Mouse (Mus musculus): ENCODE measurements at regions not wholly inside any gene's neighbourhood (a gene's known extent, or its start where the extent isn't known, plus 50 kb on each side); places are given as distances from the start of the nearest gene placed in this dataset.

DNA sequence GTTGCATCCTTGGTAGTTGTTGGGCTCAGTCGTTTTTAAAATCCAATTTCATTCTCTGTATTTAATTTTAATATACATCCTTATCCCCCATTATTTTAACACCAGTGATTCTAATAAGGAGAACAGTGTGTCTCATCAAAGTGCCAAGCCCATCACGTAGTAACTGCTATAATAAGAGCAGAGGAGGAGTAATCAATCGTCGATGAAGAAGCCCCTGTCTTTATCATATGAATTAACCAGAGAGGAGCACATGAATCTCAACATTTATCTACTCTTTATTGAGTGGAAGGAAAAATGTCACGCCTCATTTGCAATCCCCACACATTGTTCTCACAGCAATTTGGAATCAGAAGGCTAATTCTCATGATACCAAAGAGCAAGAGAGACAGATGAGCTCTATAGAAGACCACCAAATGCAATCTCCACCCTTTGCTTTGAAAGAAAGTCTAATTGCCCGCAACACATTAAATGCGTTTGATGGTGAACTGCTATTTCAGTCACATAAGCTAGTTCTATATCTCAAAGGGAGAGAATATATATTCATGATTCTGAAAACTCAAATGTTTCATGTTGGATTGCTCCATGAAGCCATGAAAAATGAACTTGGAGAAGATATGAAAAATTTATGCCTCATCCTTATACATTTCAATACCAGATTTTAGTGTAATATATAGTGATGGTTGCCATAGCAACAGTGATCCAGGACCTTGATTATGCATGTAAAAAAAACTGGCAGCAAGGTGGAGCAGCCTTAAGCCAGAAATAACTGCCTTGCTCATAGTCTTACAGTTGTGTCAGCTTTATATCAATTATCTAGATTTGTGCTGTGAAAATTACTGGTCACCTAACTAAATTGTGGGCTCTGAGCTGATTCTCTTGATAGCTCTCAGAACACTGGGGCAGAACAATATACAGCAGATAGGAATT is 244.2 kb downstream of the Tmsb4x start:
- ATAC-seq, result peak; percentile 61
- no peak overlapping the region for H3K9ac ChIP-seq
- no peak overlapping the region for H3K27ac ChIP-seq
- H3K4me2 ChIP-seq, result no peak overlapping the region
- no peaks in the 10 kb centered on the region for H3K4me1 ChIP-seq
- WGBS, result 64% methylated on average over 7 of the region's 7 CpGs
- peaks cover 3% of the 10 kb centered on the region; the same call in 1 of the 2 replicates for H3K27me3 ChIP-seq
- no peak overlapping the region for H3K4me3 ChIP-seq
- H3K9me3 ChIP-seq (replicated peaks), result no peaks in the 10 kb centered on the region
- H3K36me3 ChIP-seq (ENCODE audit: poor library complexity, severe bottlenecking), result no peaks in the 10 kb centered on the region

DNA sequence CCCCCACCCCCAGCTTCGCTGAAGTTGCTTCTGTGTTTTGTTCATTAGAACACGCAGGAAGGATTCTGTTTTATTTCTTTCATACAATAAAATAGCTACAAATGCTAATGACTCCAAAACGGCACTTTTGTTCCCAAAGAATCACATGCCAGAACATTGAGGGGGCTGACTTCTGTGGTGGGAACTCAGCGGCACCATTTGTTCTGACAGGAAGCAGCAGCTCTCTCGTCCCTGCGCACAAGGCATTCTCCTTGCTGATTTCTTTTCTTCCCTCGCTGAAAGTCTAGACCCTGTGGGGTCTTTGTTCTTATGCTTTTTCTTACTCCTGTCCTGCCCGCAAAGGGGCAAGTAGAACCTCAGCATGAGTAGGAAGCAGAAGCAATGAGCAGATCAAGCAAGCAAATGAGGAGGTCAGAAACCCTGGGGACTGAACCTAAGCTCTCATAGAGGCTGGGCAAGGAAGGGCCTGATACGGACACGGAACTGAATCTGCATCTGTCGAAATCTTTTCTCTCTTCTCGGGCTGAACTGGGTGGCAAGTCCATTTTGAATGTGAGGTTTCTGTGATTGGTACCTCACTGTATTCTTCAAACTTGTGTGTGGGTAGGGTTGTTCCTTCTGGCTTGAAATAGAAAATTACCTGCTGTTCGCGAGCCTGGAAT is 256.5 kb downstream of the Tmsb4x start:
- no peaks in the 10 kb centered on the region for H3K4me1 ChIP-seq
- H3K27ac ChIP-seq, result no peak overlapping the region
- no peaks in the 10 kb centered on the region for H3K9me3 ChIP-seq (replicated peaks)
- 44% methylated on average over 14 of the region's 14 CpGs for WGBS
- H3K36me3 ChIP-seq (ENCODE audit: poor library complexity, severe bottlenecking), result no peaks in the 10 kb centered on the region
- H3K4me3 ChIP-seq, result no peak overlapping the region
- H3K9ac ChIP-seq, result no peak overlapping the region
- no peaks in the 10 kb centered on the region; the same call in 1 of the 2 replicates for H3K27me3 ChIP-seq
- ATAC-seq, result no peak
- no peak overlapping the region for H3K4me2 ChIP-seq

DNA sequence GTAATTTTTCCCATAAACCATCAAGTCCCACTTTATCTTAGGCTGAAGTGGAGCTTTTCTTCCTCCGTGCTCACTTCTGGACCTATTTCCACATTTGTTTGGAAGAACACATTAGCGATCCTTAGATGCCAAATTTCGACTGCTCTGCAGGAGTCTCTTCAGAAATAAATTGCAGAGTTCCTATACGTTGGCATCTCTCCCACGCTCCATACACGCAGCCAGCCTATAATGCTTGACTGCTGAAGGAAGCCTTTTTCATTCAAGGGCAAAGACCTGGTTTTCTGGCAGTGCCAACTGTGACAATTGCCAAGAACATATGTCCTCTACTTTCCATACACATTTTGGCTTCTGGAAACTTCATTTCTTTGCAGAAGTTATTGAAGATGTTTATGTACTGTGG is 258.1 kb downstream of the Tmsb4x start:
- no peaks in the 10 kb centered on the region for H3K4me1 ChIP-seq
- no peak overlapping the region for H3K27ac ChIP-seq
- WGBS, result 74% methylated on average over 6 of the region's 6 CpGs
- no peak for ATAC-seq
- H3K4me3 ChIP-seq, result no peak overlapping the region
- no peaks in the 10 kb centered on the region for H3K9me3 ChIP-seq (replicated peaks)
- H3K9ac ChIP-seq, result no peak overlapping the region
- H3K4me2 ChIP-seq, result no peak overlapping the region
- H3K36me3 ChIP-seq (ENCODE audit: poor library complexity, severe bottlenecking), result no peaks in the 10 kb centered on the region
- no peaks in the 10 kb centered on the region; the same call in 1 of the 2 replicates for H3K27me3 ChIP-seq

DNA sequence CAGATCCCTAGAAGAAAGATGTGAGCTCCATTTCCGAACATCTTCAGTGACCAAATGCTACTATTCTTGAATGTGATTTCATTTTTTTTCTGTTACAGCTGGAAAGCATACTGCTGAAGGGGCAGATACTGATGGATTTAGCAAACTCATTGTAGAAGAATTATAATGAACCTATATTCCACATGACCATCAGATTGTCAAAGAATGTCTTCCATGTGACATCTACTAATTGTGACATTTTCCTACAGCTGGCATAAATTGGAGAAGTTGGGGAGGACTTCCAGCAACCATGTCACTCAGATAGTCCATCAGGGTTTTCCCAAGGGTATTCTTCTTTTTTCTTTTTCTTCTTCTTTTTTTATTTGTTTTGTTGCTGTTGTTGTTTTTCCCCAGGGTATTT is 263.2 kb downstream of the Tmsb4x start:
- no peak overlapping the region for H3K9ac ChIP-seq
- 70% methylated on average over 1 of the region's 1 CpGs for WGBS
- peaks cover 8% of the 10 kb centered on the region; the same call in 1 of the 2 replicates for H3K27me3 ChIP-seq
- no peaks in the 10 kb centered on the region for H3K4me1 ChIP-seq
- H3K36me3 ChIP-seq (ENCODE audit: poor library complexity, severe bottlenecking), result no peaks in the 10 kb centered on the region
- H3K9me3 ChIP-seq (replicated peaks), result no peaks in the 10 kb centered on the region
- ATAC-seq, result no peak
- no peak overlapping the region for H3K27ac ChIP-seq
- no peak overlapping the region for H3K4me3 ChIP-seq
- no peak overlapping the region for H3K4me2 ChIP-seq

DNA sequence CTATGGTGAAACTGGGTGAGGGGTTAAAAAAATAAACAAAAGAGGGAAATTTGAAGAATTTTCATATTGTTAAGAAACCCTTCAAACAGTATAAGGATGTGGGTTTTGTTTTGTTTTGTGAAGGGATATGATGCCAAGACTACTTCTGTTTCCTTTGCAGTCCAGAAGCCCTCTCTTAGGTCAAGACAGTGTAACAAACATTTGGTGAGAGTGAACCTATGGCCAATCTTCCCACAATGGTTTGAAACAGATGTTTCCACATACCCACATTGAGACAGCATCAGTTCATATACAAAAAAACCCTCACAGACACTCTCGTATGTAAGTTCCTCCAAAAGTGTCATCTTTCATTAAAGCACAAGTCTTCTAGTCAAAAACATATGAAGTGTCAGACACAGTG is 263.6 kb downstream of the Tmsb4x start:
- no peak overlapping the region for H3K4me3 ChIP-seq
- no peak overlapping the region for H3K9ac ChIP-seq
- no peaks in the 10 kb centered on the region for H3K36me3 ChIP-seq (ENCODE audit: poor library complexity, severe bottlenecking)
- H3K4me2 ChIP-seq, result no peak overlapping the region
- H3K27ac ChIP-seq, result no peak overlapping the region
- H3K4me1 ChIP-seq, result no peaks in the 10 kb centered on the region
- ATAC-seq, result no peak
- 89% methylated on average over 1 of the region's 1 CpGs for WGBS
- peaks cover 8% of the 10 kb centered on the region; the same call in 1 of the 2 replicates for H3K27me3 ChIP-seq
- no peaks in the 10 kb centered on the region for H3K9me3 ChIP-seq (replicated peaks)

DNA sequence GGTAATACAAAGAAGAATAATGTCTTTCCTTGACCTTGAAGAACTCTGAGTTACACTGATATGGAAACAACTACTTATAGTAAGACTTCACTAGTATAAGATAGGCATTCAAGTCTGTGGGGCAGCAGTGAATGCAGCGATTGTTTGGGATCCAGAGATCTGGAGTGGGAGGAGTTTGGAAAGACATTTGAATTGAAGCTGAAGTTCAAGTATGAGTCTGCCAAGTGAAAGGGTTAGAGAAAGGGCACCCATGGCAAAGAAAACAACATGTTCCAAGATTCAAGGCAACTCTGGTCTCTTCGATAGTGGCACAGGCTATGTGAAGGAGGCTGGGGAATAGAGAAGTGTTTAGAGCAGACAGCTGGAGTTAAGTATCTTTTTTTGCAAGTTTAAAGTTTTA is 275.3 kb downstream of the Tmsb4x start:
- Histone ChIP-seq H3K4me3 (no peak overlapping the region), H3K9me3 (replicated peaks) (no peaks in the 10 kb centered on the region), H3K4me2 (no peak overlapping the region), H3K27me3 (peaks cover 8% of the 10 kb centered on the region; the same call in 1 of the 2 replicates), H3K36me3 (ENCODE audit: poor library complexity, severe bottlenecking) (no peaks in the 10 kb centered on the region), H3K4me1 (0 out of 2 replicates have a peak, but pooled peaks cover 5% of the 10 kb centered on the region), H3K27ac (no peak overlapping the region), H3K9ac (no peak overlapping the region)
- 62% methylated on average over 2 of the region's 2 CpGs for WGBS
- ATAC-seq, result no peak

DNA sequence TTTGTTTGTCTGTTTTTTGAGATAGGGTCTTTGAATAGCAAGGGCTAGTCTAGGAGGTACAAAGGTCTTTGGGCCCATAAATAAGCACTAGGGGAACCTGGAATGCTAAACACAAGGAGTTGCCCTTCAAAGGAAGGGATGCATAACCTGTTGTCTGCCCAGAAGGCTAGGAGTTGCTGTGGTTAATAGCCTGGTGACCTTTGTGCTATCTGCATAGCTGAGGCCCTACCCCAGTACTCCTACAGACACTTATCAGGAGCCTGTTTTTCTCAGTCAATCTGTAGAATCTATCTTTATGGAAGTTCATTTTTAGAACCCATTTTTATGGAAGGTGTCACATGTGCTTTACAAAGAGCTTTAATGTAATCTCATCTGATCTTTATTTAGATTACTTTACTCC is 276.6 kb downstream of the Tmsb4x start:
- H3K36me3 ChIP-seq (ENCODE audit: poor library complexity, severe bottlenecking), result no peaks in the 10 kb centered on the region
- H3K4me1 ChIP-seq, result 0 out of 2 replicates have a peak, but pooled peaks cover 5% of the 10 kb centered on the region
- no peaks in the 10 kb centered on the region for H3K9me3 ChIP-seq (replicated peaks)
- H3K27me3 ChIP-seq, result peaks cover 8% of the 10 kb centered on the region; the same call in 1 of the 2 replicates
- no peak overlapping the region for H3K27ac ChIP-seq
- no peak overlapping the region for H3K4me2 ChIP-seq
- no peak overlapping the region for H3K4me3 ChIP-seq
- no peak for ATAC-seq
- no peak overlapping the region for H3K9ac ChIP-seq

DNA sequence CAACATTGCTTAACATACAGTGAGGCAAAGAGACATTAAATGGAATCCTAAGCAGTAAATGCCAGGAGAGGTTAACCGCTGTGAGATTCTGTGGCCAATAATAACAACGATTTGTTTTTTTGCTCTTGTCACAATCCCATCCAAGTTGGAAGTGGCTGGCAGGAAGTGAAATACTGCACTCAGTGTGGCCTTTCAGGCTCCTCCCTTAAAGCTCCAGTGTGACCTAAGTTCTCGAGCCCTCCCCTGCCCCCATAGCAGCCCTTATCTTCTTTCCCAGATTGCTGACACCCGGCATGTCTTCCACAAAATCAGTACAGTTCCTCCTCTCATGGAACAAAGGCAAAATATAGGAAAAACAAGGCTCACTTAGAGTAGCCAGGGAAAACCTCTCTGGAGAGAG is 278.1 kb downstream of the Tmsb4x start:
- Histone ChIP-seq H3K4me3 (no peak overlapping the region), H3K36me3 (ENCODE audit: poor library complexity, severe bottlenecking) (no peaks in the 10 kb centered on the region), H3K4me1 (0 out of 2 replicates have a peak, but pooled peaks cover 5% of the 10 kb centered on the region), H3K9ac (no peak overlapping the region), H3K9me3 (replicated peaks) (no peaks in the 10 kb centered on the region), H3K27ac (0 out of 2 replicates have a peak overlapping the region, but pooled peaks have one; percentile 35), H3K27me3 (peaks cover 5% of the 10 kb centered on the region; the same call in 1 of the 2 replicates), H3K4me2 (no peak overlapping the region)
- ATAC-seq, result no peak
- 55% methylated on average over 4 of the region's 4 CpGs for WGBS

DNA sequence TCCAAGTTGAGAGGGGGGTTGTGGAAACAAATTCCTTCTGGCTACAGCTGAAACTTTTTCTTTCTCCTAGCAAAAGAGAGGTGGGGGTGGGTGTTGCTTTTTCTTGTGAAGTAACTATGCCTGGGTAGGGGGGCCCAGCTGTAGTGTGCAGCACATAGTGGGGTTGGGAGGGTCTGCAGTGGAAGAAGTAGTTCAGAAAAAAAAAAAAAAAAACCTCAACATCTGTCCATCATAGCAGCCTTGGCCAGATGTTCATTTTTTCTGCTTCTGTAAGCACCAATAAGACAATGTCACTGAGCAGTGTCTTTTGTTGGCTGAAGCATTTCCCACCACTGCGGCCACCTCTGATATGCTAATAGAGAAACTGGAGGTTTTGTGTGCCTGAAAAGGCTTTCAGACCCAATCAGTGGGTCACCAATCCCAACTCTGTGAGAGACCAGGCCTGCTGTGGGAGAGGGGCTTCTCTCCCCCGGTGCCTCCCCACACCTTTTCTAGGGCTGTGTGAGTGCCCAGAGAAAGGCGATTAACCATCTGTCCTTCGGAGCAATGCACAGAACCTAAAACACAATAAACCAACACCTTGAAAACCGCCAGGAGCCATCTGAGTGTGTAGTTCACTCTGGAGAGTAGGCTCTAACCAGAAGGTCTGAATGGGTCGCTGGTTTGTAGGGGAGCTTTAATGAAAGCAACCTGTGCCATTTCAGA is 279.2 kb downstream of the Tmsb4x start:
- Histone ChIP-seq H3K27ac (peak overlapping the region; percentile 51), H3K9ac (no peak overlapping the region), H3K9me3 (replicated peaks) (no peaks in the 10 kb centered on the region), H3K36me3 (ENCODE audit: poor library complexity, severe bottlenecking) (no peaks in the 10 kb centered on the region), H3K27me3 (no peaks in the 10 kb centered on the region; the same call in 1 of the 2 replicates), H3K4me2 (no peak overlapping the region), H3K4me1 (0 out of 2 replicates have a peak, but pooled peaks cover 5% of the 10 kb centered on the region), H3K4me3 (no peak overlapping the region)
- 28% methylated on average over 6 of the region's 6 CpGs for WGBS
- ATAC-seq, result peak; percentile 53; the same call in 1 of the 2 replicates

DNA sequence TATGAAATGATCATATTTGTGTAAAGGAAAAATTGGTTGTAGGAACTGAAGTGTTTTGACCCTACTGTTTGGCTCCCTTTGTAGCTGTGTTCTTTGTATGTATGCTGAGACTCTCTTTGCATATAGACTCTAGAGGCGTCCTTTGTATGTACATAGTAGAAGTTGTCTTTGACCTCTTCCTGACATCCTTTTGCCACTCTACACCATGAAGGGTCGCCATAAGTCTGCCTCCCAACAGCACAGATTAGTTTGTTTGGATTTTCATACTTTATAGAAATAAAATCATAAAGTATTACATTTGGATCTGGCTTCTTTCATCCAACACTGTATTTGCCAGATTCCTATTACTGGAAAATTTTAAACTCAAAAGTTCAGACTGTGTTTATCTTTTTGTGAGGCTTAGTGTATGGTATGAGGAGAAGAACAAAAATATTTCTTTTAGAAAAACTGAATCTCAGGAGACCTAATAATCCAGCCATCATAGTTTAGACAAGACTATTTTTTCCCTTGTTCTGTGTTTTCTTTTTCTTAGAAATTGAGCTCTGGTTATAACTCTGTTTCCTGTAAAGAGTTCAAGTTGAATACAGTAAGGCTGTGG is 293.7 kb downstream of the Tmsb4x start:
- no peaks in the 10 kb centered on the region for H3K4me1 ChIP-seq
- H3K36me3 ChIP-seq (ENCODE audit: poor library complexity, severe bottlenecking), result no peaks in the 10 kb centered on the region
- no peak overlapping the region for H3K27ac ChIP-seq
- H3K4me3 ChIP-seq, result no peak overlapping the region
- no peaks in the 10 kb centered on the region for H3K9me3 ChIP-seq (replicated peaks)
- H3K4me2 ChIP-seq, result no peak overlapping the region
- no peak overlapping the region for H3K9ac ChIP-seq
- WGBS, result 69% methylated on average over 2 of the region's 2 CpGs
- peaks cover 7% of the 10 kb centered on the region; the same call in 1 of the 2 replicates for H3K27me3 ChIP-seq
- no peak for ATAC-seq

DNA sequence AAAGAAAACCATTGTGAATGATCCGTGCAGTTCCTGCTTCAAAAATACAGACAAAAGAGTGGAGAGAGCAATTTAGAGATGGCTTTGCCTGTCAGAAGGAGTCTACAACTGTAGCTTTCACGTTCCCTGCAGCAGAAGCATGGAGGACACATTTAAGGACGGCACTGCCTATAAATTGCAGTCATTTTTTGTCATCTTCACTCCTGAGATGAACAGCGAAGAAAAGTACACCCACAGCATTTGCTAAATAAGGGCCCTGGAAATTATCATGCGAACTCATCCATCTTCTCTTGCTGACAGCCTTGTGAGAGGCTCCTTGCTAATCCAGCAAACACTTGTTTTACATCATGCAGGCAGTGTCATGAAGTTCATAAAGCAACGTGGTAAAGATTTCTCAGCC is 302.5 kb downstream of the Tmsb4x start:
- H3K9me3 ChIP-seq (replicated peaks), result no peaks in the 10 kb centered on the region
- H3K4me3 ChIP-seq, result no peak overlapping the region
- H3K36me3 ChIP-seq (ENCODE audit: poor library complexity, severe bottlenecking), result no peaks in the 10 kb centered on the region
- H3K9ac ChIP-seq, result no peak overlapping the region
- ATAC-seq, result no peak
- 0 out of 2 replicates have a peak, but pooled peaks cover 6% of the 10 kb centered on the region for H3K27me3 ChIP-seq
- no peak overlapping the region for H3K4me2 ChIP-seq
- H3K27ac ChIP-seq, result no peak overlapping the region
- 73% methylated on average over 6 of the region's 6 CpGs for WGBS
- H3K4me1 ChIP-seq, result no peaks in the 10 kb centered on the region

Data from forebrain, embryonic 13.5 days (tissue).